Mouse (Mus musculus) large intestine, adult 2 months (tissue): ENCODE measurements at regions not wholly inside any gene's neighbourhood (a gene's known extent, or its start where the extent isn't known, plus 50 kb on each side); places are given as distances from the start of the nearest gene placed in this dataset.

ENCODE experiments used
- DNase-seq: peaks from one replicate; pipeline ENCODE4 v3.0.0-alpha.2; 2012; ENCODE audit warnings: low read depth, low spot score
- WGBS: fragments of 180-500 bp; shearing (Covaris S2); methylation state at CpG from one replicate; pipeline ENCODE4 v1.1.7; 2018; 5-methylcytosine and 5-hydroxymethylcytosine counted together

DNA sequence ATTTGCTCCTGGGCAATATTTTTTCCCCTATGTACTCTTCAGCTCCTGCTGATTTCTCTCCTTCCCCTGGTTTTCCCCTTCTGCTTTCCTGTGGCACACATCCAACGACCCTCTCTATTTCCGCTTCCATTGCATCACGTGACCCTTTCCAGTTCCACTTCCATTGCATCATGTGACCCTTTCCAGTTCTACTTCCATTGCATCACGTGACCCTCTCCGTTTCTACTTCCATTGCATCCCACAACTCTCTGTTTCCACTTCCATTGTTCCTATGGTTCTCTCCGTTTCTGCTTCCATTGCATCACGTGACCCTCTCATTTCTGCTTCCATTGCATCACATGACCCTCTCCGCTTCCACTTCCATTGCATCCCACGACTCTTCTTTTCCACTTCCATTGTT lies 199.5 kb upstream of the Wdfy3 start:
- 88% methylated on average over 9 of the region's 9 CpGs for WGBS

DNA sequence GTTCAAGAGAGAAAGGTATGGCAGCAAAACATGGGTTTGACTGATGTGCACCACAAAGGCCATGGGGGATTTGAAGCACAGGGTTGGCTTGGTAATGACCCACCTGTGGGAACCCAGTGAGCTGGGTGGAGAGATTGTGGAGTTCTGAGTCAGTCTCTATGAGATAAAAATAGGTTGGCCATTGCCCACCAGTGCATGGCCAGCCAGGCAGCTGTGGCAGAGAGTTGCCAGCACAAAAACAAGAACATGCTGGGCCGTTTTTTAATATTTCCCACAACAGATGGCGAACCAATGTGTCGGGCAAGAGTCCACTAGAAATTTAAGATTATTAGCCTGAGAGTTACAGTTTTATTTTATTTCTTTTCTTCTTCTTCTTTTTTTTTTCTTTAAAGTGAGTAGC lies 205.6 kb upstream of the Arhgap24 start:
- 87% methylated on average over 3 of the region's 3 CpGs for WGBS

More for the DNA sequence above, 199.5 kb upstream of the Wdfy3 start:
- no peak for DNase-seq

GRCm38 (mm10) chr5:102287131-102287530 lies 194.1 kb upstream of the Arhgap24 start:
- WGBS, result 67% methylated on average over 4 of the region's 4 CpGs

More for the DNA sequence above, 205.6 kb upstream of the Arhgap24 start:
- no peak for DNase-seq

GRCm38 (mm10) chr5:102290866-102291265 lies 190.3 kb upstream of the Arhgap24 start:
- no peak for DNase-seq
- 90% methylated on average over 7 of the region's 7 CpGs for WGBS

More at GRCm38 (mm10) chr5:102287131-102287530, 194.1 kb upstream of the Arhgap24 start:
- no peak for DNase-seq

- DNase-seq, result no peak
- 88% methylated on average over 5 of the region's 5 CpGs for WGBS
Measured at GRCm38 (mm10) chr5:102295564-102295963, 185.6 kb upstream of the Arhgap24 start.

GRCm38 (mm10) chr5:102306309-102306708 lies 174.9 kb upstream of the Arhgap24 start:
- DNase-seq, result no peak

GRCm38 (mm10) chr5:102306718-102307117 lies 174.5 kb upstream of the Arhgap24 start:
- no peak for DNase-seq
- 88% methylated on average over 3 of the region's 3 CpGs for WGBS

GRCm38 (mm10) chr5:102311570-102311969 lies 169.6 kb upstream of the Arhgap24 start:
- peak; percentile 25 for DNase-seq

- no peak for DNase-seq
- WGBS, result 34% methylated on average over 2 of the region's 2 CpGs
Measured at GRCm38 (mm10) chr5:102328197-102328784, 152.9 kb upstream of the Arhgap24 start.

GRCm38 (mm10) chr5:102333894-102334293 lies 147.3 kb upstream of the Arhgap24 start:
- 73% methylated on average over 5 of the region's 5 CpGs for WGBS
- DNase-seq, result no peak

- DNase-seq, result no peak
- WGBS, result 83% methylated on average over 13 of the region's 13 CpGs
Measured at GRCm38 (mm10) chr5:102334442-102335197, 146.6 kb upstream of the Arhgap24 start.

- DNase-seq, result no peak
- WGBS, result 67% methylated on average over 3 of the region's 3 CpGs
Measured at GRCm38 (mm10) chr5:102366481-102366880, 114.7 kb upstream of the Arhgap24 start.

DNA sequence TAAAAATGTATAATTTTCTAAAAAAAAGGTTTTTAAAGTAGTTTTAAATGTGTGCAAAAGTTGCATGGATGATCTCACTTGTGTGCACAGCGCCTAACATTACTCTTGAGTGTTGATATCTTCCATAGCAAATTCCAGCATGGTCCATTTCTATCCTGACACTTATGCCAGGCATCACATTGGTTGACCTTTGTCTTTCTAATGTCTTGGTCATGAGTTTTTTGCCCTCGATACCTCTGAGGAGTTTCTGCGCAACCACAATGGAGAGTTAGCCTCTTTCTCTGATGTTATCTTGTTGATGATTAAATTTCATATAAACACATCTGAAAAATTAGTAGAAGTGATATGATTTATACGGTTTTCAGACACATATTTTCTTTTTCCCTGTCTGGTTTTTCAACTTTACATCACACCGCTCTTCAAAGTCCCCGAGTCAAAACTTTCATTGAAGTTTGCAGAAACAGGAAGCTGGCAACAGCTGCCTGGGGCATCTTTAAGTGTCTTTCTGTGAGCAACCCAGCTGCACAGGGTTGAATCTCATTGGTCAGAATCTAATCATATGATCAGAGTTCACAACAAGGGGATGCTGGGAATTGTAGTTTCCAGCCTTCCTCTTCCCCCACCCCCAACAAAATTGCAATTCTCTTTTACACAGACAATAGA lies 107.8 kb upstream of the Arhgap24 start:
- no peak for DNase-seq
- 68% methylated on average over 6 of the region's 6 CpGs for WGBS

DNA sequence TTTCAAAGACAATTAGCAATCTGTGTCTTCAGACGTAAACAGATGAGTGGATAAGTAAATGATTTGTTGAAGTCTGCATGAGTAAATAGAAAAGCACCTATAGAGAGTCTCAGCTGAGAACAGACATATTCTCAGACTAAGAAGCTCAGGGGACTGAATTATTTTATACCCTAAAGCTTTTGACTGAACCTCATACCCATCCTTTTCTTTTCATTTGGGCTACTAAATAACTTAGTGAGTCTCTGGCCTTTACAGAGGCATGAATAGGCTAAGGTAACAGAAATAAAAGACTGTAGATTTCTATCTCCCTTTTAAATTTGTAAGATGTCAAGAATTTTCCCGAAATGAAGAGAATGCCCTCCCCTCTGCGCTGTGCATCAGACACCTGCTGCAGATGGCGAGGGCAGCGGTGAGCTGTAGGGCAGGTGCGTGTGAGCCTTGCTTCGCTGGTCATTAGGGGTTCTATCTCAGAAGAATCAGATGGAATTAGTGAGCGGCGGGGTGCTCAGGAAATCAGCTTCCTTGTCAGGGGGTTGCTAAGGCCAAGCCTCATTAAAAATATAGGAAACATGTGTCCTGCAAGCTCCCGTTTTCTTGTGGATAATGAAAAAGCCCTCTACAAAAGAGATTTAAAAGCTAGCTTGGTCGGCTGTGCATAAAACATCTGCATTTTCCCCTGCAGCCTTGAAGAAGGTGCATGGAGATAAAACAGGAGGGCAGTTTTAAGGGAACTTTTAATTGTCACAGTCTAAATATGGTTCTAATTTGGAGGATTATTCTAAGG lies 107.0 kb upstream of the Arhgap24 start:
- DNase-seq, result no peak
- 70% methylated on average over 11 of the region's 11 CpGs for WGBS

- WGBS, result 81% methylated on average over 2 of the region's 2 CpGs
- no peak for DNase-seq
Measured at GRCm38 (mm10) chr5:102375339-102375738, 105.9 kb upstream of the Arhgap24 start.

- DNase-seq, result no peak
- 70% methylated on average over 3 of the region's 3 CpGs for WGBS
Measured at GRCm38 (mm10) chr5:102393941-102394340, 87.2 kb upstream of the Arhgap24 start.

- DNase-seq, result no peak
- 31% methylated on average over 11 of the region's 11 CpGs for WGBS
Measured at GRCm38 (mm10) chr5:102395608-102396146, 85.5 kb upstream of the Arhgap24 start.

DNA sequence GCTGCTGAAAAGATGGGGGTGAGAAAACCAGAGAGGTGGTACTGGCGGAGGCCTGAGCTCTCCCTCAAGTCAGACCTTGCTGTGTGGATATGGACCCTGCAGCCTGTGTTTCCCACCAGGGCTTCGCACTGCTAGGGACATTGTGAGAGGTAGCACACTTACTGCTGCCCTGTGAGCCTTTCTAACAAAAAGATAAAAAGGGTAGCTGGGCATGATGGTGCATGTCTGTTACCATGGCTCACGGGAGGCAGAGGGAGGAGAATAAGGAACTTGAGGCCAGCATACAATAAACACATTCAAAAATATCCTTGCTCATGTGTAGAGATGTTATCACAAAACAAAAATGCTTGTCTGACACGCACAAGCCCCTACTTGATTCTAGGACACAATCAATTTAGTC lies 82.2 kb upstream of the Arhgap24 start:
- 76% methylated on average over 4 of the region's 4 CpGs for WGBS
- no peak for DNase-seq

DNA sequence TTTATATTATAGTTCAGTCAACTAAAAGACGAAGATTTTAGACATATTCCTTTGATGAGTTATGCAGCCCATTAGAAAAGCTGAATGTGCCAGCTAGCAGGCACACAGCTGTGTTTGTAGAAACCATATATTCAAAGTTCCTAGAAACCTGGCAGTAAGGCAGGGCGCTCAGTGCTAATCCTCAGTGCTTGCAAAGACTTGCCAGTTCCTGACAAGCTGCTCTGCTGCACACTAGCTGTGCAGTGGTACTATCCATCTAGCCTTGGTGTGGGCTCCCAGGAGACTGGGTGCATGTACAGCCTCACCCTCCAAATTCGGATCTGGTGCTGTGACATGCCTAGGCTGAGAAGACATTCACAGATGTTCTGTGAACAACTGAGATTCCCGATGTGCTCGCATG lies 63.5 kb upstream of the Arhgap24 start:
- DNase-seq, result no peak
- 54% methylated on average over 5 of the region's 5 CpGs for WGBS

GRCm38 (mm10) chr5:102419089-102419488 lies 62.1 kb upstream of the Arhgap24 start:
- peak; percentile 7 for DNase-seq
- WGBS, result 39% methylated on average over 1 of the region's 1 CpGs
